Mouse (Mus musculus) limb, embryonic 10.5 days (tissue): ENCODE results near the gene Afg3l1. TPM values are rescaled to one million over a fixed set of nuclear protein-coding genes. Genes with fewer than 3 reads are reported as not detected.

ENCODE experiments used
- DNase-seq: peaks from one replicate; pipeline ENCODE4 v3.0.0-alpha.2; 2017; ENCODE audit warnings: low spot score
- H3K27ac ChIP-seq: fragments of 300-500 bp; sonication (generic); 2 replicates; pipeline ENCODE4 v1.5.1; 2016; ENCODE audit warnings: mild to moderate bottlenecking
- H3K27me3 ChIP-seq: fragments of 300-500 bp; sonication (generic); 2 replicates; pipeline ENCODE4 v1.6.1; 2016; ENCODE audit warnings: low read depth, mild to moderate bottlenecking; ENCODE audit not compliant: poor library complexity, severe bottlenecking
- H3K36me3 ChIP-seq: fragments of 300-500 bp; sonication (generic); 2 replicates; pipeline ENCODE4 v1.6.1; 2016; ENCODE audit warnings: mild to moderate bottlenecking, moderate library complexity
- H3K4me1 ChIP-seq: fragments of 300-500 bp; sonication (generic); 2 replicates; pipeline ENCODE4 v1.6.1; 2016
- H3K4me3 ChIP-seq: fragments of 300-500 bp; sonication (generic); 2 replicates; pipeline ENCODE4 v1.5.1; 2016; ENCODE audit warnings: mild to moderate bottlenecking, moderate library complexity
- H3K9me3 ChIP-seq: fragments of 300-500 bp; sonication (generic); replicated peaks from 2 replicates; pipeline ENCODE4 v1.6.1; 2016; ENCODE audit warnings: mild to moderate bottlenecking
- WGBS: fragments of 180-500 bp; shearing (Covaris S2); methylation state at CpG from one replicate; pipeline ENCODE4 v1.1.7; 2016; 5-methylcytosine and 5-hydroxymethylcytosine counted together
- polyA plus RNA-seq: library from polyadenylated mRNA; unstranded; fragments of >200 nt; fragmentation: Nextera tagmentation; extraction: Ambion mirVana; gene quantifications from 2 replicates; pipeline ENCODE4 v1.2.1, GENCODE M21; 2016

The Afg3l1 gene
- polyA plus RNA-seq, 1 experiment from 2014 or later: 65.0 TPM

- peak overlapping the region; percentile 98 for H3K27ac ChIP-seq
- peak overlapping the region; percentile 97 for H3K4me3 ChIP-seq
- H3K9me3 ChIP-seq: no peaks in the 10 kb centered on the region
- DNase-seq: peak; percentile 36
- H3K36me3 ChIP-seq: peaks cover 22% of the 10 kb centered on the region
- peaks cover 19% of the 10 kb centered on the region for H3K4me1 ChIP-seq
- H3K27me3 ChIP-seq: no peaks in the 10 kb centered on the region
- WGBS: 10% methylated on average over 34 of the region's 34 CpGs
Measured at GRCm38 (mm10) chr8:123476911-123477736, 579 bp upstream of the Afg3l1 start.

DNA sequence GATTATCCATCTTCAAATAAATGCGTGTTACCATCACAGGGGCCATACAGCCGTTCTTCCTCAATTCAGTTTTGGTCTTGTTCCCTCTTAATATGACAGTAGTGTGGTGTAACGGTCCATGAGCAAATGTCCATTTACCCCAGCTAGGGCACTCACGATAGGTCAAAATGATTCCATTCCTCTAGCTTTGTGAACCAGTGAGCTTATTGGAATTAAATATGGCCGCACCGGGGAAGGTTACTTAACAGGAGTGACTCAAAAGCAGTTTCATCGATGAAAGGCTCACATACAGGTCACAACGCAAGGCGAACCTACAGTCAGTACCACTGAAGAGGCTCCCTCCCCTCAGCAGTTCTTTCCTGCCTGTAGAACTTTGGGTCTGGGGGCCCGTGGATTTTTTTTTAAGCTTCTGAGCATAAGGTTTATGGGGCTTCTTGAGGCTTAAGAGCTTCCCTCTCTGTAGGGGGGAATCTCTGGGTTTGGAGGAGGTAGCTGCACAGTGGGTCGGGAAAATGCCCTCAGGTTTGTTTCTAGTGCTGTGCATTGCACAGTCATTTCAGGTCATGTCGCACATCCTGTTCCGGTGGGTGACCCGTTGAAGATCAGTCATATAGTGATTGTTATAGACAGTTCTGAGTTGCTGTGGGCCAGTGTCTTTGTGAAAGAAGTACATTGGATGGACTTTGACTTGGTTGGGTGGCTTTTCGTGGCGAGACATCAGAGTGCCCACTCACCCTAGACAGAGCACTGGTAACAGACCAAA is 934 bp downstream of the Afg3l1 start:
- WGBS: 43% methylated on average over 16 of the region's 16 CpGs
- H3K4me3 ChIP-seq: peak overlapping the region; percentile 97
- peaks cover 36% of the 10 kb centered on the region for H3K36me3 ChIP-seq
- H3K27ac ChIP-seq: peak overlapping the region; percentile 98
- no peak for DNase-seq
- no peaks in the 10 kb centered on the region for H3K27me3 ChIP-seq
- peaks cover 19% of the 10 kb centered on the region for H3K4me1 ChIP-seq
- H3K9me3 ChIP-seq: no peaks in the 10 kb centered on the region

GRCm38 (mm10) chr8:123482627-123483026 is 4.9 kb downstream of the Afg3l1 start:
- WGBS: 86% methylated on average over 7 of the region's 7 CpGs
- Histone ChIP-seq H3K9me3 (no peaks in the 10 kb centered on the region), H3K27ac (no peak overlapping the region), H3K36me3 (peaks cover 75% of the 10 kb centered on the region), H3K4me1 (peaks cover 11% of the 10 kb centered on the region), H3K27me3 (no peaks in the 10 kb centered on the region), H3K4me3 (no peak overlapping the region)
- no peak for DNase-seq

GRCm38 (mm10) chr8:123491280-123492075 is 13.8 kb downstream of the Afg3l1 start:
- no peaks in the 10 kb centered on the region for H3K9me3 ChIP-seq
- no peak overlapping the region for H3K27ac ChIP-seq
- H3K4me1 ChIP-seq: no peaks in the 10 kb centered on the region
- WGBS: 92% methylated on average over 15 of the region's 15 CpGs
- no peak for DNase-seq
- H3K36me3 ChIP-seq: peaks cover 99% of the 10 kb centered on the region
- H3K27me3 ChIP-seq: no peaks in the 10 kb centered on the region
- H3K4me3 ChIP-seq: no peak overlapping the region

DNA sequence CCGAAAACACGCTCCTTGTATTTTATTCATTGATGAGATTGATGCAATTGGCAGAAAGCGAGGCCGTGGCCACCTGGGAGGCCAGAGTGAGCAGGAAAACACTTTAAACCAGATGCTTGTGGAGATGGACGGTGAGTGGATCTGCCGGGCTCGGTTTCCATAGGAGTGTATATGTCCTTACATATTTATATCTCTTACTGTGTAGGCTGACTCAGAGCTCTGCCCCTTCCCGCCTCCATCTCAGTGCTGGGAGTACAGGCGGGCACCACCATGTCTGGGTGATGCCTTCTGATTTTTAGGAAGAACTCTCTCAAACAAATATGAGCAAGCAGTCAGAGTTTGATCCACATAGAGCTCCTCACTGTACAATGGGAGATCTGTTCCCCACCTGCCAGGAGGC is 15.2 kb downstream of the Afg3l1 start:
- Histone ChIP-seq H3K9me3 (no peaks in the 10 kb centered on the region), H3K4me1 (no peaks in the 10 kb centered on the region), H3K27me3 (no peaks in the 10 kb centered on the region), H3K27ac (no peak overlapping the region), H3K4me3 (no peak overlapping the region), H3K36me3 (peaks cover 99% of the 10 kb centered on the region)
- 98% methylated on average over 9 of the region's 9 CpGs for WGBS
- no peak for DNase-seq

GRCm38 (mm10) chr8:123497699-123498098 is 20.0 kb downstream of the Afg3l1 start:
- no peaks in the 10 kb centered on the region for H3K9me3 ChIP-seq
- DNase-seq: no peak
- WGBS: 88% methylated on average over 4 of the region's 4 CpGs
- H3K27me3 ChIP-seq: no peaks in the 10 kb centered on the region
- no peaks in the 10 kb centered on the region for H3K4me1 ChIP-seq
- peaks cover 100% of the 10 kb centered on the region for H3K36me3 ChIP-seq
- no peak overlapping the region for H3K27ac ChIP-seq
- H3K4me3 ChIP-seq: no peak overlapping the region

DNA sequence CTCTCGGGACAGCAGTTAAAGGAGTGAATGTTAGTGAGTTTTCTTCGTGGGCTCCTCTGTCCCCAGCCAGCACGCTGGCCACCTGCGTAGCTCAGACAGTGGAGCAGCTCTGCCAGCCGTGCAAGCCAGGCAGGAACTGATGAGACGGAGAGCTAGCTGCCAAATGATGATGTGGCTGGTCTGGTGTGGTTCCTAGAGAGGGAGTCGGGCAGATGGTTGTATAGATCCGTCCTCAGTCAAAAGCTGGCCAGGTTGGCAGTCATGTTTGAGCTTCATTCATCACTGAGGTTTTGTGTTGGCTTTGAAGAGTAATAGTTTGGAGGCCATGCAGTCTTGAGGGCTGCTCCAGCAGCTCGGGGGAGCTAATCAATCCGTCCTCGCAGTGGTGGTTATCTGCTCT is 21.3 kb downstream of the Afg3l1 start:
- H3K9me3 ChIP-seq: no peaks in the 10 kb centered on the region
- no peak overlapping the region for H3K4me3 ChIP-seq
- no peak for DNase-seq
- no peaks in the 10 kb centered on the region for H3K27me3 ChIP-seq
- H3K4me1 ChIP-seq: no peaks in the 10 kb centered on the region
- H3K36me3 ChIP-seq: peaks cover 100% of the 10 kb centered on the region
- no peak overlapping the region for H3K27ac ChIP-seq
- 92% methylated on average over 11 of the region's 11 CpGs for WGBS

- Histone ChIP-seq H3K4me3 (no peak overlapping the region), H3K27me3 (no peaks in the 10 kb centered on the region), H3K4me1 (no peaks in the 10 kb centered on the region), H3K36me3 (peaks cover 100% of the 10 kb centered on the region), H3K9me3 (no peaks in the 10 kb centered on the region), H3K27ac (no peak overlapping the region)
- 95% methylated on average over 11 of the region's 11 CpGs for WGBS
- DNase-seq: no peak
Measured at GRCm38 (mm10) chr8:123499556-123499955, 21.9 kb downstream of the Afg3l1 start.

- Histone ChIP-seq H3K4me3 (no peak overlapping the region), H3K27me3 (no peaks in the 10 kb centered on the region), H3K36me3 (peaks cover 100% of the 10 kb centered on the region), H3K27ac (no peak overlapping the region), H3K4me1 (no peaks in the 10 kb centered on the region), H3K9me3 (no peaks in the 10 kb centered on the region)
- 94% methylated on average over 5 of the region's 5 CpGs for WGBS
- no peak for DNase-seq
Measured at GRCm38 (mm10) chr8:123502192-123502591, 24.5 kb downstream of the Afg3l1 start.

DNA sequence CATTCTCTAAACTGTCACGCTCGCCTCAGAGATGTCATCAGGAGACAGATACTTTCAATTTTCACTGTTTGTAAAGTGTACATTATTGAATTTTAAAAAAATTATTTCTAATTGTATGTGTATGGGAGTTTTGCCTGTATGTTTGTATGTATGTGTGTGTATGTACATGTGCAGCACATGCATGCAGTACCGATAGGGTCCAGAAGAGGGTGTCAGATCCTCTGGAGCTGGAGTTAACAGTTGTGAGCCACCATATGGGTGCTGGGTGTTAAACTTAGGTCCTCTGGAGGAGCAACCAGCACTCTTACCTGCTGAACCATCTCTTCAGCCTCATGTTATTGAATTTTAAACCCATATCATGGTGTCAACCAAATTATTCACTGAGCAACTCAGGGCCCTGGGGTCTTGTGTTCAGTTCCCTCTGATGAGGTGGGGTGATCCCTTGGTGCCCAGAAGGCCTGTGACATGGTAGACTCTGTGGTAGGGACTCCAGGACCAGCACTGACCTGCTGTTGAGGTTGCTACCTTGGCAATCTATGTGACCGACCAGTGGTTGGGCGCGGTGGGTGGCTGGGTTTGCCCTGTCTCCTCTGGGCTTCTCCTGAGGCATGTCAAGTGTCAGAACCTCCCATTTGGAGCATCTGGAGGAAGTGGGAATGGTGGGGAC is 26.2 kb downstream of the Afg3l1 start:
- over 99% methylated on average over 6 of the region's 6 CpGs for WGBS
- Histone ChIP-seq H3K27ac (no peak overlapping the region), H3K36me3 (peaks cover 100% of the 10 kb centered on the region), H3K27me3 (no peaks in the 10 kb centered on the region), H3K4me3 (no peak overlapping the region), H3K4me1 (no peaks in the 10 kb centered on the region), H3K9me3 (no peaks in the 10 kb centered on the region)
- no peak for DNase-seq

DNA sequence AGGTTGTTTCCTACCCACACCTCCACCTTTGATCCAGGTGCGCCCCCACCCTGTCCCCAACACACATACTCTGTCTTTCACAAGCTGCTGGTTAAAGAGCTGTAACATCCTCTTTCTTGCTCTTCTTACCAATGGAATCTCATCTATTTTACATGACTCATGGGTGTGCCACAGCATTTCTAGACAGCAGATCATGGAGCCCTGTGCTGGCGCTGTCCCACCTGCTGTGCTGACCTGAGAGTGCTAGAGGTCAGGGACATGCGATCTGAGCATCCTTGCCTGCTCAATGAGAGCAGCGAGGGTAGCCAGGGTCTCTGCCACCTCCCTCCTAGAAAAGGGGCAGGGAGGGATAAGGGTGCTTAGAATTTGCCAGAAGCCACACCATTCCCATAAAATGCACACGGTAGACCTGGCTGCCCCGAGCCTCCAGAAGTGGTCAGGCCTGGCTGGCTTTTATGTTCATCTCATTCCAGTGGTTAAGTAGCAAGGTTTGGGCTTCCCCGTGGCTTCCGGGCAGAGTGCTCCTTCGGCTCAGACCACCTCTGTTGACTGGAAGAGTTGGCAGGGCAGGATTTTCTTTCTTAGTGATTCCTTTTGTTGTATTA is 27.0 kb downstream of the Afg3l1 start:
- WGBS: 93% methylated on average over 9 of the region's 9 CpGs
- Histone ChIP-seq H3K27me3 (no peaks in the 10 kb centered on the region), H3K27ac (no peak overlapping the region), H3K4me1 (no peaks in the 10 kb centered on the region), H3K36me3 (peaks cover 100% of the 10 kb centered on the region), H3K9me3 (no peaks in the 10 kb centered on the region), H3K4me3 (no peak overlapping the region)
- DNase-seq: no peak

- no peak for DNase-seq
- Histone ChIP-seq H3K4me1 (no peaks in the 10 kb centered on the region), H3K27ac (no peak overlapping the region), H3K36me3 (peaks cover 99% of the 10 kb centered on the region), H3K9me3 (no peaks in the 10 kb centered on the region), H3K4me3 (no peak overlapping the region), H3K27me3 (no peaks in the 10 kb centered on the region)
- WGBS: 90% methylated on average over 4 of the region's 4 CpGs
Measured at GRCm38 (mm10) chr8:123505267-123505666, 27.6 kb downstream of the Afg3l1 start.
